Mouse (Mus musculus): Measurements from ENCODE around the gene Krt18. TPM values are rescaled to one million over a fixed set of nuclear protein-coding genes. Genes with fewer than 3 reads are reported as not detected.
A peak's percentile ranks its signal among the peaks of the same experiment; 100 is the strongest.

Krt18 gene
- 140 and 164 TPM in 2 replicates for polyA plus RNA-seq (2014; fragmentation: Nextera tagmentation; extraction: Ambion mirVana)

DNA sequence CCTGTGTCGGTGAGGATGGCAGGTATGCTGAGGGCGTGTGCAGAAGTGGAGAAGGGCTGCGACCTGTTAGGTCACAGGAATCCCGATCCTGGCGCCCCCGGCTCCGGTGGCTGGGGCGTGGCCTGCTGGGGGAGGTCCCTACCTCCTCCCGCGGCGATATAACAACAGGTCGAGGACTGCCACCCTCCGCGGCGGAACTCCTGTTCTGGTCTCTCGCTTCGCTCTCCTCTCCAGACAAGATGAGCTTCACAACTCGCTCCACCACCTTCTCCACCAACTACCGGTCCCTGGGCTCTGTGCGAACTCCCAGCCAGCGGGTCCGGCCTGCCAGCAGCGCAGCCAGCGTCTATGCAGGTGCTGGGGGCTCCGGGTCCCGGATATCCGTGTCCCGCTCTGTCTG is at the start of gene Krt18:
Krt18 (plus strand) TSS at position 141 of the 400 bp plus-strand sequence.
- peak; percentile 37 for ATAC-seq (ENCODE audit: low FRiP score, low TSS enrichment)
- 2% methylated on average over 28 of the region's 28 CpGs for WGBS
- peaks cover 20% of the 10 kb centered on the region for H3K27me3 ChIP-seq (ENCODE audit: control insufficient read depth, insufficient read depth, low read length)

DNA sequence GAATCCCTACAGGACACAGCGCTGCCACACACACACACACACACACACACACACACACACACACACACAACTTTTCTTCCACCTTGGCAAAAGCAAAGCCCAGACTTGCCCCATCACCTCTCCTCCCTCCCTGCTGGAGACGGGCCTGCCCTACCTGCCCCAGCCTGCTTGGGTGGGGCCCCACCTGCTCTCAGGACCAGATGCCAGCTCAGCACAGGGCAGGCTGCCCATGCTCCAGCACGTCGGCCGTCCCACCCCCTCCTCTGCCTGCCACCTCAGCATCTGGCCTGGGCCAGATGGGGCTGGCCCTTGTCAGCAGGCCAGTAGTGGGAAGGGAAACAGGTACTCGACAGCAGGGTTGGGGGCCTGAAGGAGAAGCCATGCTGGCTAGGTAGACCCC is 47.1 kb upstream of the Krt18 start:
- Histone ChIP-seq H3K9me3 (ENCODE audit: control insufficient read depth, low read length) (no peaks in the 10 kb centered on the region), H3K27me3 (ENCODE audit: control insufficient read depth, insufficient read depth, low read length) (no peaks in the 10 kb centered on the region), H3K4me2 (replicated peaks; ENCODE audit: low read depth, low read length) (no peak overlapping the region), H3K4me1 (ENCODE audit: control insufficient read depth, insufficient read depth, low read length) (peaks cover 21% of the 10 kb centered on the region), H3K27ac (ENCODE audit: low read depth, low read length) (0 out of 2 replicates have a peak overlapping the region, but pooled peaks have one; percentile 17), H3K4me3 (ENCODE audit: low read length) (no peak overlapping the region), H3K36me3 (ENCODE audit: control insufficient read depth, insufficient read depth, low read length) (no peaks in the 10 kb centered on the region), H3K9ac (ENCODE audit: low read depth, low read length) (no peak overlapping the region)
- no peak for ATAC-seq (ENCODE audit: low FRiP score, low TSS enrichment)
- 61% methylated on average over 6 of the region's 6 CpGs for WGBS

More for the DNA sequence above, at the start of gene Krt18:
- Histone ChIP-seq H3K9ac (ENCODE audit: low read depth, low read length) (peak within 1 kb of the TSS; percentile 58), H3K4me3 (ENCODE audit: low read length) (peak within 1 kb of the TSS; percentile 43), H3K36me3 (ENCODE audit: control insufficient read depth, insufficient read depth, low read length) (peaks cover 4% of the 10 kb centered on the region; the same call in 1 of the 2 replicates), H3K9me3 (ENCODE audit: control insufficient read depth, low read length) (no peaks in the 10 kb centered on the region), H3K4me1 (ENCODE audit: control insufficient read depth, insufficient read depth, low read length) (peaks cover 19% of the 10 kb centered on the region; the same call in 1 of the 2 replicates), H3K4me2 (replicated peaks; ENCODE audit: low read depth, low read length) (peak within 1 kb of the TSS; percentile 58), H3K27ac (ENCODE audit: low read depth, low read length) (peak within 1 kb of the TSS; percentile 69; the same call in 1 of the 2 replicates)

DNA sequence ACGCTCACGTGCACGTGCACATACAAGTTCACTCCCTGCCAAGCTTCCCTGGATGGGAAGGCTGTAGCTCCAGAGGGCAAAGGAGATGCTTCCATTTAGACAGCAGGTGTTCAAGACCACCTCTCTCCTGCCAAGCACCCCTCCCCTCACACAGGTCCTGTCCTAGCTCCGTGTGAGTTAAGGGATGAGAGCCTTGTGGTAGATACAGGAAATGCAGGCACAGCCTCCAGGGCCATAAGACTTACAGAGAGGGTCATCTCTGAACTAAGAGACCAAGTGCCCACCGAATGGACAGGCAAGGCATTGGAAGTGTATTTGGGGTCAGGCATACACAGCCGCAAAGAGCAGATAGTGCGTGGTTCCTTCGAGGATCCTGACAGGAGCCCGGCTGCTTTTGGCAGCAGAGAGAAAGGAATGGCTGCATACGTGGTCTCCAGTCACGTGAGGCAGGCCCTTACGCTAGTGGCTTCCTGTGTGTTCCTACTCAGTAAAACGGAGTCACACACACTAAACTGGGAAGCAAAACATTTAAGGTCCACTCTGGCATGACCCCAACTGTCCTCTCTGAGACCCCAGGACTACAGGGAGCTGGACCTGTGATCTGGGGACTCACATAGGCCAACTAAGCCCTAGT is 44.5 kb upstream of the Krt18 start:
- Histone ChIP-seq H3K4me2 (replicated peaks; ENCODE audit: low read depth, low read length) (peak overlapping the region; percentile 48), H3K36me3 (ENCODE audit: control insufficient read depth, insufficient read depth, low read length) (no peaks in the 10 kb centered on the region), H3K9me3 (ENCODE audit: control insufficient read depth, low read length) (no peaks in the 10 kb centered on the region), H3K27ac (ENCODE audit: low read depth, low read length) (peak overlapping the region; percentile 83), H3K4me3 (ENCODE audit: low read length) (peak overlapping the region; percentile 25; the same call in 1 of the 2 replicates), H3K4me1 (ENCODE audit: control insufficient read depth, insufficient read depth, low read length) (no peaks in the 10 kb centered on the region), H3K9ac (ENCODE audit: low read depth, low read length) (peak overlapping the region; percentile 48), H3K27me3 (ENCODE audit: control insufficient read depth, insufficient read depth, low read length) (no peaks in the 10 kb centered on the region)
- peak; percentile 9 for ATAC-seq (ENCODE audit: low FRiP score, low TSS enrichment)
- WGBS, result 81% methylated on average over 13 of the region's 13 CpGs

DNA sequence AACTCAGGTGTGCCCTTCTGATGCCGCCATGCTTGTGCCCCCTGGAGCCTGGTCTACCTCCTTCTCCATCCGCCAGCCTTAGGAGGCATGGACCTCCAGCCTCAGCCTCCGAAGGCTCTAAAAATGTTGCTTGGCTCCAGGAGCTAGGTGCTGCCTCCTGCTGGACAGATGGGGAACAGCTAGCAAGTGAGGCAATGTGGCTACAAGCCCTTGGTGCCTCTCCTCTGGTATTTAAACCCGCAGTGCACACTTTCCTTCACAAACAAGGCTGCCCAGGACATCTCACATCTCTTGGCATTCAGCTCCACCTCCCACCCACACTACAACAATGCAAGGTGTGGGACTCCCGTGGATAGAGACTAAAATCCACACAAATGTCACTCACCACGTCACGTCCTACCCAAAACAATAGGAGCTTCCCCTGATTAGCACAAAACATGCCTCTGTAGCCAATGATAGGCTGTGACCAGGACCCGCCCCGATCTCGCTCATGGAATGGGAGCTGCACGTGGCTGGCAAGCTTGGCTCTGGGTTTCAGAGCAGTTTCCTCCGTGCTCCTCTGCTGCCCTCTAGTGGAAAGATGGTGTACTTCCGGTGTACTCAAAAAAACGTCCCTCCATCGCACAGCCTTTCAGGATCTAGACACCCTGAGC is 43.9 kb upstream of the Krt18 start:
- Histone ChIP-seq H3K9me3 (ENCODE audit: control insufficient read depth, low read length) (no peaks in the 10 kb centered on the region), H3K27ac (ENCODE audit: low read depth, low read length) (peak overlapping the region; percentile 83), H3K36me3 (ENCODE audit: control insufficient read depth, insufficient read depth, low read length) (no peaks in the 10 kb centered on the region), H3K9ac (ENCODE audit: low read depth, low read length) (peak overlapping the region; percentile 48), H3K4me3 (ENCODE audit: low read length) (peak overlapping the region; percentile 25; the same call in 1 of the 2 replicates), H3K4me1 (ENCODE audit: control insufficient read depth, insufficient read depth, low read length) (no peaks in the 10 kb centered on the region), H3K4me2 (replicated peaks; ENCODE audit: low read depth, low read length) (peak overlapping the region; percentile 48), H3K27me3 (ENCODE audit: control insufficient read depth, insufficient read depth, low read length) (no peaks in the 10 kb centered on the region)
- peak; percentile 96 for ATAC-seq (ENCODE audit: low FRiP score, low TSS enrichment)
- WGBS, result 2% methylated on average over 15 of the region's 15 CpGs

DNA sequence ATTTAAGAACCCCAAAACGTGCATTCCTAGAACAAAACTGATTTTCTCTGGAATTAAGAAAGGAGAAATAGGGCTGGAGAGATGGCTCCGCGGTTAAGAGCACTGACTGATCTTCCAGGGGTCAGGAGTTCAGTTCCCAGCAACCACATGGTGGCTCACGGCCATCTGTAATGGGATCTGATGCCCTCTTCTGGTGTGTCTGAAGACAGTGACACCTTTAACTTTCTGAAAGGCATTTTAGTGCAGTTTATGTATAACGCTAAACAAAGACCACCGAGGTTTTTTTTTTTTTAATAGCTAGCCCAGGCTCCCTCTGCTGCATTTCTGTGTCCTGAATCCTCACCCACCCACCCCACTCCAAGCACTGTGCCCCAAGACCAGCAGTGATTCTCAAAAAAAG is 43.2 kb upstream of the Krt18 start:
- Histone ChIP-seq H3K27ac (ENCODE audit: low read depth, low read length) (no peak overlapping the region), H3K9ac (ENCODE audit: low read depth, low read length) (no peak overlapping the region), H3K27me3 (ENCODE audit: control insufficient read depth, insufficient read depth, low read length) (no peaks in the 10 kb centered on the region), H3K36me3 (ENCODE audit: control insufficient read depth, insufficient read depth, low read length) (no peaks in the 10 kb centered on the region), H3K4me1 (ENCODE audit: control insufficient read depth, insufficient read depth, low read length) (no peaks in the 10 kb centered on the region), H3K4me3 (ENCODE audit: low read length) (no peak overlapping the region), H3K9me3 (ENCODE audit: control insufficient read depth, low read length) (no peaks in the 10 kb centered on the region), H3K4me2 (replicated peaks; ENCODE audit: low read depth, low read length) (no peak overlapping the region)
- no peak for ATAC-seq (ENCODE audit: low FRiP score, low TSS enrichment)
- 14% methylated on average over 6 of the region's 6 CpGs for WGBS

DNA sequence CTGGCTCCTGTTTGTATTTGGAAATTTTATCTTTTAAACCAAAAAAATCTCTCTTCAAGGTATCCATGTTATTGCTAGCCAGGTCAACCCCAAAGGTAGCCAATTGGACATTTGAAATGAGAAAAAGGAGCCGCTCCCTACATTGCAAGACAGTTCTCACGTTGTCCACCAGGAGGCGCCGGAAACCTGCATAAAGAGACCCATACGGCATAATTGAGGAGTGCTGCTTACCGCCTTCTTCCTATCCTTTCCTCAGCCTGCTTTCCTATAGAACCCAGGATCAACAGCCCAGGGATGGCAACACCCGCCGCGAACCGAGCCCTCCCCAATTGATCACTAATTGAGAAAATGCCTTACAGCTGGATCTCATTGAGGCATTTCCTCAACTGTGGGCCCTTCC is 39.9 kb upstream of the Krt18 start:
- under 1% methylated on average over 10 of the region's 10 CpGs for WGBS
- Histone ChIP-seq H3K9ac (ENCODE audit: low read depth, low read length) (no peak overlapping the region), H3K9me3 (ENCODE audit: control insufficient read depth, low read length) (no peaks in the 10 kb centered on the region), H3K4me3 (ENCODE audit: low read length) (no peak overlapping the region), H3K27me3 (ENCODE audit: control insufficient read depth, insufficient read depth, low read length) (no peaks in the 10 kb centered on the region), H3K27ac (ENCODE audit: low read depth, low read length) (no peak overlapping the region), H3K4me2 (replicated peaks; ENCODE audit: low read depth, low read length) (no peak overlapping the region), H3K36me3 (ENCODE audit: control insufficient read depth, insufficient read depth, low read length) (no peaks in the 10 kb centered on the region), H3K4me1 (ENCODE audit: control insufficient read depth, insufficient read depth, low read length) (no peaks in the 10 kb centered on the region)
- ATAC-seq (ENCODE audit: low FRiP score, low TSS enrichment), result 0 out of 2 replicates have a peak, but pooled peaks have one; percentile 24

DNA sequence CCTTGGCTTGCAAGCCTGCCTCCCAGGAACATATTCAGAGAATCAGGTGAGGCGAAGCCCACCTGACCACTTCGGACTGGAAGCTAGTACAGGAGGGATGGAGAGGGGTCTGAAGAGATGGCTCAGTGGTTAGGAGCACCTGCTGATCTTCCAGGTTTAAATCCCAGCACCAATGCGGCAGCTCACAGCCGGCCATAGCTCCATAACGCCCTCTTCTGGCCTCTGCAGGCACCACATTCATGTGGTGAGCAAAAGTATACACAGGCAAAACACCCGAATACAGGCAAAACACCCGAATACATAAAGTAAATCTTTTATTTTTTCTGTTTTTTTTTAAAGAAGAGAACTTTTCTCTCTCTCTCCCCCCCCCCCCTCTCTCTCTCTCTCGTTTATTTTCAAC is 39.3 kb upstream of the Krt18 start:
- no peaks in the 10 kb centered on the region for H3K9me3 ChIP-seq (ENCODE audit: control insufficient read depth, low read length)
- no peak overlapping the region for H3K4me3 ChIP-seq (ENCODE audit: low read length)
- no peaks in the 10 kb centered on the region for H3K27me3 ChIP-seq (ENCODE audit: control insufficient read depth, insufficient read depth, low read length)
- no peak overlapping the region for H3K9ac ChIP-seq (ENCODE audit: low read depth, low read length)
- H3K4me2 ChIP-seq (replicated peaks; ENCODE audit: low read depth, low read length), result no peak overlapping the region
- WGBS, result 67% methylated on average over 8 of the region's 8 CpGs
- H3K4me1 ChIP-seq (ENCODE audit: control insufficient read depth, insufficient read depth, low read length), result no peaks in the 10 kb centered on the region
- no peak overlapping the region for H3K27ac ChIP-seq (ENCODE audit: low read depth, low read length)
- H3K36me3 ChIP-seq (ENCODE audit: control insufficient read depth, insufficient read depth, low read length), result no peaks in the 10 kb centered on the region
- ATAC-seq (ENCODE audit: low FRiP score, low TSS enrichment), result no peak

DNA sequence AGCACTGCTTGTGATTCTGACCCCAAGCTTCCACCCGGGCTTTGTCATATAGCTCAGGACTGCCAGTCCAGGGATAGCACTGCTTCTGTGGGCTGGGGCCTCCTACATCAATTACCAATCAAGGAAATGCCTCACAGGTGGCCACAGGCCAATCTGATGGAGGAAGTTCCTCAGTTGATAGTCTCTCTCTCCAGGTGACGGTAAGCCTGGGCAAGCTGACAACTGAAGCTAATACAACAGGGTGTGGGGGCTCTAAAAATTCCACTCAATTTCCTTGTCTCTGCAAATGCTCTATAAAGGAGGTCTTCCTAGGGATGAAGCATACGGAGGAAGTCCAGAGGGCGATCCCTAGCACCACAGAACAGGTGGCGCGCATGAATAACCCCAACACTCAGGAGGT is 37.0 kb upstream of the Krt18 start:
- Histone ChIP-seq H3K4me2 (replicated peaks; ENCODE audit: low read depth, low read length) (no peak overlapping the region), H3K9me3 (ENCODE audit: control insufficient read depth, low read length) (peaks cover 4% of the 10 kb centered on the region; the same call in 1 of the 2 replicates), H3K4me3 (ENCODE audit: low read length) (no peak overlapping the region), H3K36me3 (ENCODE audit: control insufficient read depth, insufficient read depth, low read length) (no peaks in the 10 kb centered on the region), H3K4me1 (ENCODE audit: control insufficient read depth, insufficient read depth, low read length) (no peaks in the 10 kb centered on the region), H3K27ac (ENCODE audit: low read depth, low read length) (no peak overlapping the region), H3K27me3 (ENCODE audit: control insufficient read depth, insufficient read depth, low read length) (no peaks in the 10 kb centered on the region), H3K9ac (ENCODE audit: low read depth, low read length) (no peak overlapping the region)
- no peak for ATAC-seq (ENCODE audit: low FRiP score, low TSS enrichment)
- WGBS, result 89% methylated on average over 6 of the region's 6 CpGs

DNA sequence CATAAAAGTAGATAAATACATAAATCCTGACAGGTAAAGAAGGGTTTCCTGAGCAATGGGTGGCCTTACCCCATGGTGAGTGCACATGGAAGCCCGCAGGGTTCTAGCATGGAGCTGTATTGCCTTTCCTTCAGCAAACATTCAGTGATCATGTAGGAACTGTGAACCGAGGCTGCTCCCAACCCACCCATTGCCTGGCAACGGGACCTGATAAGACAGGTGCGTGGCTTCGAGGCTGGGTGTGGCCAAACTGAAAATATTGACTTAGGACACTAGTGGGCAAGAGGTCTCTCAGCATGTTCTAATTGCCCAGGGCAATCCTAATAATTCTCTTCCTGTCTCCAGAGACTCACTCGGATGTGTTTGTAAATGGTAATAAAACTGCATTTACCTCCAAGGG is 33.6 kb upstream of the Krt18 start:
- WGBS, result 88% methylated on average over 6 of the region's 6 CpGs
- no peak for ATAC-seq (ENCODE audit: low FRiP score, low TSS enrichment)
- no peak overlapping the region for H3K9ac ChIP-seq (ENCODE audit: low read depth, low read length)
- no peak overlapping the region for H3K4me3 ChIP-seq (ENCODE audit: low read length)
- no peaks in the 10 kb centered on the region for H3K27me3 ChIP-seq (ENCODE audit: control insufficient read depth, insufficient read depth, low read length)
- no peak overlapping the region for H3K27ac ChIP-seq (ENCODE audit: low read depth, low read length)
- H3K36me3 ChIP-seq (ENCODE audit: control insufficient read depth, insufficient read depth, low read length), result no peaks in the 10 kb centered on the region; the same call in 1 of the 2 replicates
- H3K9me3 ChIP-seq (ENCODE audit: control insufficient read depth, low read length), result peaks cover 4% of the 10 kb centered on the region; the same call in 1 of the 2 replicates
- no peaks in the 10 kb centered on the region for H3K4me1 ChIP-seq (ENCODE audit: control insufficient read depth, insufficient read depth, low read length)
- no peak overlapping the region for H3K4me2 ChIP-seq (replicated peaks; ENCODE audit: low read depth, low read length)

Data from kidney, embryonic 14.5 days (tissue).